Mouse (Mus musculus) embryonic facial prominence, embryonic 11.5 days (tissue): ENCODE measurements around the gene Apoe. TPM values are rescaled to one million over a fixed set of nuclear protein-coding genes. Genes with fewer than 3 reads are reported as not detected.
A peak's percentile ranks its signal among the peaks of the same experiment; 100 is the strongest.

Experiments
- ATAC-seq: fragments of 200-750 bp; cut with Nextera tagmentation; replicated peaks from 2 replicates; pipeline ENCODE4 v1.8.0; 2017; ENCODE audit warnings: low read depth; ENCODE audit not compliant: insufficient number of reproducible peaks, low FRiP score, low TSS enrichment
- DNase-seq: peaks from one replicate; pipeline ENCODE4 v3.0.0-alpha.2; 2015; ENCODE audit warnings: low spot score
- H3K27ac ChIP-seq: fragments of 300-500 bp; sonication (generic); replicated peaks from 2 replicates; pipeline ENCODE4 v1.5.1; 2014; ENCODE audit warnings: mild to moderate bottlenecking, low read depth, low read length, control low read depth
- H3K27me3 ChIP-seq: fragments of 300-500 bp; sonication (generic); 2 replicates; pipeline ENCODE4 v1.6.1; 2014; ENCODE audit warnings: mild to moderate bottlenecking, low read length, moderate library complexity, mixed read lengths; ENCODE audit not compliant: control insufficient read depth, insufficient read depth
- H3K36me3 ChIP-seq: fragments of 300-500 bp; sonication (generic); replicated peaks from 2 replicates; pipeline ENCODE4 v1.6.1; 2014; ENCODE audit warnings: low read depth, mild to moderate bottlenecking, low read length, moderate library complexity, mixed read lengths; ENCODE audit not compliant: control insufficient read depth, insufficient read depth
- H3K4me1 ChIP-seq: fragments of 300-500 bp; sonication (generic); 2 replicates; pipeline ENCODE4 v1.6.1; 2014; ENCODE audit warnings: low read length, mixed read lengths; ENCODE audit not compliant: control insufficient read depth, insufficient read depth
- H3K4me2 ChIP-seq: fragments of 300-500 bp; sonication (generic); 2 replicates; pipeline ENCODE4 v1.6.1; 2014; ENCODE audit warnings: low read depth, mild to moderate bottlenecking, control low read depth, low read length, moderate library complexity
- H3K4me3 ChIP-seq: fragments of 300-500 bp; sonication (generic); 2 replicates; pipeline ENCODE4 v1.5.1; 2014; ENCODE audit warnings: low read depth, low read length, control low read depth
- H3K9ac ChIP-seq: fragments of 300-500 bp; sonication (generic); replicated peaks from 2 replicates; pipeline ENCODE4 v1.6.1; 2014; ENCODE audit warnings: mild to moderate bottlenecking, control low read depth, low read length
- H3K9me3 ChIP-seq: fragments of 300-500 bp; sonication (generic); replicated peaks from 2 replicates; pipeline ENCODE4 v1.6.1; 2016; ENCODE audit warnings: mild to moderate bottlenecking, low read length, inconsistent platforms, mixed read lengths; ENCODE audit not compliant: control insufficient read depth
- WGBS: fragments of 180-500 bp; shearing (Covaris S2); extraction: QIAGEN DNeasy Blood & Tissue Kit; methylation state at CpG from one replicate; pipeline ENCODE4 v1.1.7; 2014; 5-methylcytosine and 5-hydroxymethylcytosine counted together
- polyA plus RNA-seq: library from polyadenylated mRNA; unstranded; fragments of >200 nt; fragmentation: Nextera tagmentation; extraction: Ambion mirVana; gene quantifications from 2 replicates; pipeline ENCODE4 v1.2.1, GENCODE M21; 2014

Apoe gene
- polyA plus RNA-seq, 1 experiment from 2014 or later, result 180 TPM

GRCm38 (mm10) chr7:19664955-19665841 lies 33.8 kb downstream of the Apoe start, which contains the start of gene Clptm1:
Clptm1 (minus strand) TSS chr7:19665033.
- peaks cover 6% of the 10 kb centered on the region; the same call in 1 of the 2 replicates for H3K4me1 ChIP-seq
- WGBS, result under 1% methylated on average over 59 of the region's 63 CpGs
- H3K4me3 ChIP-seq, result peak within 1 kb of the TSS; percentile 94
- H3K27ac ChIP-seq, result peak within 1 kb of the TSS; percentile 77
- peaks cover 2% of the 10 kb centered on the region for H3K36me3 ChIP-seq
- peak; percentile 71 for ATAC-seq
- H3K27me3 ChIP-seq, result no peaks in the 10 kb centered on the region
- H3K4me2 ChIP-seq, result peak within 1 kb of the TSS; percentile 80
- DNase-seq, result peak; percentile 98
- H3K9me3 ChIP-seq, result no peaks in the 10 kb centered on the region
- H3K9ac ChIP-seq, result peak within 1 kb of the TSS; percentile 83

GRCm38 (mm10) chr7:19664455-19664954 lies 34.5 kb downstream of the Apoe start:
- Histone ChIP-seq H3K9me3 (no peaks in the 10 kb centered on the region), H3K4me1 (peaks cover 6% of the 10 kb centered on the region; the same call in 1 of the 2 replicates), H3K9ac (peak overlapping the region; percentile 83), H3K27ac (0 out of 2 replicates have a peak overlapping the region, but pooled peaks have one; percentile 29), H3K27me3 (no peaks in the 10 kb centered on the region), H3K4me3 (peak overlapping the region; percentile 94), H3K4me2 (peak overlapping the region; percentile 80), H3K36me3 (peaks cover 2% of the 10 kb centered on the region)
- under 1% methylated on average over 37 of the region's 37 CpGs for WGBS
- peak; percentile 68 for ATAC-seq
- no peak for DNase-seq

GRCm38 (mm10) chr7:19663940-19664339 lies 35.0 kb downstream of the Apoe start:
- ATAC-seq (0 out of 2 replicates have a peak, but pooled peaks have one; percentile 21), DNase-seq (no peak)
- no peaks in the 10 kb centered on the region for H3K27me3 ChIP-seq
- peak overlapping the region; percentile 80 for H3K4me2 ChIP-seq
- H3K4me3 ChIP-seq, result peak overlapping the region; percentile 94
- no peak overlapping the region for H3K27ac ChIP-seq
- H3K9ac ChIP-seq, result peak overlapping the region; percentile 83
- H3K36me3 ChIP-seq, result peaks cover 2% of the 10 kb centered on the region
- 22% methylated on average over 8 of the region's 8 CpGs for WGBS
- no peaks in the 10 kb centered on the region for H3K9me3 ChIP-seq
- H3K4me1 ChIP-seq, result peaks cover 6% of the 10 kb centered on the region; the same call in 1 of the 2 replicates

GRCm38 (mm10) chr7:19652614-19653013 lies 46.4 kb downstream of the Apoe start:
- Histone ChIP-seq H3K27me3 (no peaks in the 10 kb centered on the region), H3K9me3 (no peaks in the 10 kb centered on the region), H3K36me3 (peaks cover 5% of the 10 kb centered on the region), H3K4me3 (no peak overlapping the region), H3K4me1 (no peaks in the 10 kb centered on the region), H3K4me2 (no peak overlapping the region), H3K27ac (no peak overlapping the region), H3K9ac (no peak overlapping the region)
- no peak for DNase-seq
- no peak for ATAC-seq
- 95% methylated on average over 2 of the region's 2 CpGs for WGBS

- ATAC-seq, result no peak
- Histone ChIP-seq H3K4me2 (no peak overlapping the region), H3K4me1 (no peaks in the 10 kb centered on the region), H3K9me3 (no peaks in the 10 kb centered on the region), H3K27me3 (no peaks in the 10 kb centered on the region), H3K4me3 (no peak overlapping the region), H3K9ac (no peak overlapping the region), H3K36me3 (peaks cover 5% of the 10 kb centered on the region), H3K27ac (no peak overlapping the region)
- 90% methylated on average over 6 of the region's 6 CpGs for WGBS
- no peak for DNase-seq
These were observed 47.8 kb downstream of the Apoe start for GRCm38 (mm10) chr7:19651063-19651786.

Other genes starting within 250 kb of the Apoe start
- gene Mark4, start 240.4 kb downstream of the Apoe start, polyA plus RNA-seq, result 7.9 and 8.6 TPM in 2 replicates
- gene Exoc3l2, start 235.9 kb downstream of the Apoe start, polyA plus RNA-seq, result 1.2 and 1.7 TPM in 2 replicates
- gene Bloc1s3, start 190.8 kb downstream of the Apoe start, polyA plus RNA-seq, result 2.3 and 2.6 TPM in 2 replicates
- 51.7 and 58.2 TPM in 2 replicates for gene Trappc6a, start 190.8 kb downstream of the Apoe start, polyA plus RNA-seq
- 0.08 TPM in 1 of 2 replicates, not detected in the other for gene Nkpd1, start 181.3 kb downstream of the Apoe start, polyA plus RNA-seq
- 3.6 and 3.7 TPM in 2 replicates for gene Ppp1r37, start 136.1 kb downstream of the Apoe start, polyA plus RNA-seq
- gene Zfp296, start 121.9 kb downstream of the Apoe start, polyA plus RNA-seq, result 0.22 and 0.31 TPM in 2 replicates
- 158 and 167 TPM in 2 replicates for gene Gemin7, start 121.6 kb downstream of the Apoe start, polyA plus RNA-seq
- 36.0 and 37.4 TPM in 2 replicates for gene Clasrp, start 94.7 kb downstream of the Apoe start, polyA plus RNA-seq
- 3.8 and 4.3 TPM in 2 replicates for gene Relb, start 69.8 kb downstream of the Apoe start, polyA plus RNA-seq
- gene Clptm1, start 34.2 kb downstream of the Apoe start, polyA plus RNA-seq, result 92.5 and 94.7 TPM in 2 replicates
- gene Apoc2, start 21.2 kb downstream of the Apoe start, polyA plus RNA-seq, result 0.41 and 0.82 TPM in 2 replicates
- not detected in 2 replicates for gene Gm44805, start 17.8 kb downstream of the Apoe start, polyA plus RNA-seq
- not detected in 2 replicates for gene Apoc4, start 17.7 kb downstream of the Apoe start, polyA plus RNA-seq
- gene Apoc1, start 6.5 kb downstream of the Apoe start, polyA plus RNA-seq, result 5.4 and 6.1 TPM in 2 replicates
- 123 and 131 TPM in 2 replicates for gene Tomm40, start 16.2 kb upstream of the Apoe start, polyA plus RNA-seq
- gene Nectin2, start 51.3 kb upstream of the Apoe start, polyA plus RNA-seq, result 69.8 and 73.0 TPM in 2 replicates
- gene Bcam, start 71.8 kb upstream of the Apoe start, polyA plus RNA-seq, result 43.8 and 52.0 TPM in 2 replicates
- 1.1 and 1.7 TPM in 2 replicates for gene Cblc, start 97.6 kb upstream of the Apoe start, polyA plus RNA-seq
- gene Bcl3, start 123.6 kb upstream of the Apoe start, polyA plus RNA-seq, result 1.4 and 2.2 TPM in 2 replicates
- not detected in 2 replicates for gene Gm19345, start 152.8 kb upstream of the Apoe start, polyA plus RNA-seq
- not detected in 2 replicates for gene Ceacam16, start 162.1 kb upstream of the Apoe start, polyA plus RNA-seq
- gene Ceacam19, start 188.8 kb upstream of the Apoe start, polyA plus RNA-seq, result not detected in 2 replicates
- gene Pvr, start 222.0 kb upstream of the Apoe start, polyA plus RNA-seq, result 4.2 and 4.8 TPM in 2 replicates